Mouse (Mus musculus) kidney, adult 2 months (tissue): ENCODE measurements around the gene Bmp2k.

Experiments
- CTCF ChIP-seq: fragments of 200-500 bp; conservative IDR thresholded peaks from 2 replicates; pipeline ENCODE4 v1.5.1; 2011; ENCODE audit warnings: low read depth, mild to moderate bottlenecking, control low read depth, low read length, moderate library complexity, mixed read lengths; ENCODE audit not compliant: insufficient read depth, insufficient read length
- POLR2A ChIP-seq: fragments of 200-500 bp; IDR thresholded peaks from one replicate; pipeline ENCODE4 v1.6.1; 2011; ENCODE audit warnings: low read depth, low read length, control low read depth

GRCm38 (mm10) chr5:96974661-96975060, 22.8 kb upstream of the Bmp2k start:
- no peak for TF ChIP-seq CTCF
- TF ChIP-seq POLR2A: no peak
